Mouse (Mus musculus): Measurements from ENCODE around the gene Dcakd. TPM values are rescaled to one million over a fixed set of nuclear protein-coding genes. Genes with fewer than 3 reads are reported as not detected.
A peak's percentile ranks its signal among the peaks of the same experiment; 100 is the strongest.

The Dcakd gene
- polyA plus RNA-seq, 1 experiment from 2014 or later: 137 TPM

- DNase-seq (ENCODE audit: low spot score): no peak
- Histone ChIP-seq H3K27me3 (ENCODE audit: insufficient read depth, poor library complexity, severe bottlenecking) (peaks cover 42% of the 10 kb centered on the region), H3K4me3 (no peak overlapping the region), H3K27ac (no peak overlapping the region), H3K4me1 (peaks cover 27% of the 10 kb centered on the region), H3K36me3 (no peaks in the 10 kb centered on the region), H3K9me3 (no peaks in the 10 kb centered on the region)
- 87% methylated on average over 6 of the region's 6 CpGs for WGBS
Measured at GRCm38 (mm10) chr11:102958431-102958830, 69.7 kb downstream of the Dcakd start.

GRCm38 (mm10) chr11:102957692-102958091, 70.4 kb downstream of the Dcakd start:
- Histone ChIP-seq H3K4me1 (peaks cover 24% of the 10 kb centered on the region), H3K36me3 (no peaks in the 10 kb centered on the region), H3K27me3 (ENCODE audit: insufficient read depth, poor library complexity, severe bottlenecking) (peaks cover 42% of the 10 kb centered on the region), H3K27ac (no peak overlapping the region), H3K4me3 (no peak overlapping the region), H3K9me3 (no peaks in the 10 kb centered on the region)
- DNase-seq (ENCODE audit: low spot score): no peak
- 74% methylated on average over 8 of the region's 8 CpGs for WGBS

GRCm38 (mm10) chr11:102956962-102957614, 71.0 kb downstream of the Dcakd start:
- Histone ChIP-seq H3K27me3 (ENCODE audit: insufficient read depth, poor library complexity, severe bottlenecking) (peaks cover 44% of the 10 kb centered on the region), H3K9me3 (no peaks in the 10 kb centered on the region), H3K27ac (no peak overlapping the region), H3K4me1 (peaks cover 24% of the 10 kb centered on the region), H3K4me3 (no peak overlapping the region), H3K36me3 (no peaks in the 10 kb centered on the region)
- 51% methylated on average over 16 of the region's 16 CpGs for WGBS
- DNase-seq (ENCODE audit: low spot score): no peak

- no peaks in the 10 kb centered on the region for H3K9me3 ChIP-seq
- H3K27me3 ChIP-seq (ENCODE audit: insufficient read depth, poor library complexity, severe bottlenecking): peaks cover 86% of the 10 kb centered on the region
Measured at GRCm38 (mm10) chr11:102952922-102953321, 75.2 kb downstream of the Dcakd start.

GRCm38 (mm10) chr11:102948043-102948961, 79.8 kb downstream of the Dcakd start:
- Histone ChIP-seq H3K27me3 (ENCODE audit: insufficient read depth, poor library complexity, severe bottlenecking) (peaks cover 100% of the 10 kb centered on the region), H3K36me3 (no peaks in the 10 kb centered on the region), H3K4me3 (peak overlapping the region; percentile 66), H3K27ac (peak overlapping the region; percentile 80), H3K9me3 (no peaks in the 10 kb centered on the region), H3K4me1 (peaks cover 44% of the 10 kb centered on the region)
- DNase-seq (ENCODE audit: low spot score): no peak
- under 1% methylated on average over 50 of the region's 51 CpGs for WGBS

More at GRCm38 (mm10) chr11:102952922-102953321, 75.2 kb downstream of the Dcakd start:
- DNase-seq (ENCODE audit: low spot score): no peak
- Histone ChIP-seq H3K27ac (no peak overlapping the region), H3K4me3 (no peak overlapping the region), H3K4me1 (peaks cover 33% of the 10 kb centered on the region), H3K36me3 (no peaks in the 10 kb centered on the region)
- 40% methylated on average over 6 of the region's 6 CpGs for WGBS

- DNase-seq (ENCODE audit: low spot score): no peak
- peaks cover 100% of the 10 kb centered on the region for H3K27me3 ChIP-seq (ENCODE audit: insufficient read depth, poor library complexity, severe bottlenecking)
- H3K9me3 ChIP-seq: no peaks in the 10 kb centered on the region
- no peaks in the 10 kb centered on the region for H3K36me3 ChIP-seq
- WGBS: 5% methylated on average over 8 of the region's 8 CpGs
- peak overlapping the region; percentile 56 for H3K4me3 ChIP-seq
- H3K27ac ChIP-seq: no peak overlapping the region
- H3K4me1 ChIP-seq: peaks cover 39% of the 10 kb centered on the region
Measured at GRCm38 (mm10) chr11:102946992-102947343, 81.2 kb downstream of the Dcakd start.

GRCm38 (mm10) chr11:102946265-102946991, 81.7 kb downstream of the Dcakd start, which contains the start of gene C1ql1:
TSS of gene C1ql1 (minus strand) at chr11:102946688.
- H3K27ac ChIP-seq: peak within 1 kb of the TSS; percentile 83
- no peaks in the 10 kb centered on the region for H3K9me3 ChIP-seq
- H3K4me1 ChIP-seq: peaks cover 39% of the 10 kb centered on the region
- peak within 1 kb of the TSS; percentile 56 for H3K4me3 ChIP-seq
- peaks cover 100% of the 10 kb centered on the region for H3K27me3 ChIP-seq (ENCODE audit: insufficient read depth, poor library complexity, severe bottlenecking)
- DNase-seq (ENCODE audit: low spot score): peak; percentile 92
- under 1% methylated on average over 86 of the region's 87 CpGs for WGBS
- no peaks in the 10 kb centered on the region for H3K36me3 ChIP-seq

GRCm38 (mm10) chr11:102945306-102946264, 82.5 kb downstream of the Dcakd start:
- WGBS: 4% methylated on average over 54 of the region's 54 CpGs
- Histone ChIP-seq H3K4me1 (peaks cover 44% of the 10 kb centered on the region), H3K27ac (peak overlapping the region; percentile 83; the same call in 1 of the 2 replicates), H3K27me3 (ENCODE audit: insufficient read depth, poor library complexity, severe bottlenecking) (peaks cover 96% of the 10 kb centered on the region), H3K4me3 (peak overlapping the region; percentile 56), H3K36me3 (no peaks in the 10 kb centered on the region), H3K9me3 (no peaks in the 10 kb centered on the region)
- no peak for DNase-seq (ENCODE audit: low spot score)

Small RNA genes lying within 50 kb of the gene (microRNA-seq; reads per million reads assigned to microRNA genes)
- gene Mir6931: not detected

Other genes starting within 250 kb of the Dcakd start
- gene Gjc1, start 208.6 kb downstream of the Dcakd start, polyA plus RNA-seq (2016; fragmentation: Nextera tagmentation; extraction: Ambion mirVana): 57.0 and 81.1 TPM in 2 replicates
- not detected in 2 replicates for gene Higd1b, start 192.5 kb downstream of the Dcakd start, polyA plus RNA-seq (2016; fragmentation: Nextera tagmentation; extraction: Ambion mirVana)
- 206 and 238 TPM in 2 replicates for gene Eftud2, start 147.3 kb downstream of the Dcakd start, polyA plus RNA-seq (2016; fragmentation: Nextera tagmentation; extraction: Ambion mirVana)
- 0.62 and 0.93 TPM in 2 replicates for gene Ccdc103, start 147.1 kb downstream of the Dcakd start, polyA plus RNA-seq (2016; fragmentation: Nextera tagmentation; extraction: Ambion mirVana)
- gene Fam187a, start 143.2 kb downstream of the Dcakd start, polyA plus RNA-seq (2016; fragmentation: Nextera tagmentation; extraction: Ambion mirVana): not detected in 2 replicates
- 0.05 and 0.09 TPM in 2 replicates for gene Gfap, start 127.4 kb downstream of the Dcakd start, polyA plus RNA-seq (2016; fragmentation: Nextera tagmentation; extraction: Ambion mirVana)
- gene Kif18b, start 103.2 kb downstream of the Dcakd start, polyA plus RNA-seq (2016; fragmentation: Nextera tagmentation; extraction: Ambion mirVana): 7.7 and 12.1 TPM in 2 replicates
- 0.34 and 0.98 TPM in 2 replicates for gene C1ql1, start 81.6 kb downstream of the Dcakd start, polyA plus RNA-seq (2016; fragmentation: Nextera tagmentation; extraction: Ambion mirVana)
- 58.4 and 59.0 TPM in 2 replicates for gene Nmt1, start 143 bp downstream of the Dcakd start, polyA plus RNA-seq (2016; fragmentation: Nextera tagmentation; extraction: Ambion mirVana)
- 3.6 and 4.8 TPM in 2 replicates for gene Plcd3, start 73.3 kb upstream of the Dcakd start, polyA plus RNA-seq (2016; fragmentation: Nextera tagmentation; extraction: Ambion mirVana)
- 9.8 and 10.2 TPM in 2 replicates for gene Acbd4, start 73.3 kb upstream of the Dcakd start, polyA plus RNA-seq (2016; fragmentation: Nextera tagmentation; extraction: Ambion mirVana)
- 1.8 and 2.8 TPM in 2 replicates for gene Hexim1, start 87.9 kb upstream of the Dcakd start, polyA plus RNA-seq (2016; fragmentation: Nextera tagmentation; extraction: Ambion mirVana)
- 6.5 and 7.9 TPM in 2 replicates for gene Hexim2, start 104.1 kb upstream of the Dcakd start, polyA plus RNA-seq (2016; fragmentation: Nextera tagmentation; extraction: Ambion mirVana)
- 0.92 and 1.2 TPM in 2 replicates for gene Fmnl1, start 142.8 kb upstream of the Dcakd start, polyA plus RNA-seq (2016; fragmentation: Nextera tagmentation; extraction: Ambion mirVana)
- gene 1700023F06Rik, start 180.2 kb upstream of the Dcakd start, polyA plus RNA-seq (2016; fragmentation: Nextera tagmentation; extraction: Ambion mirVana): 0.35 TPM in 1 of 2 replicates, not detected in the other
- not detected in 2 replicates for gene Spata32, start 190.1 kb upstream of the Dcakd start, polyA plus RNA-seq (2016; fragmentation: Nextera tagmentation; extraction: Ambion mirVana)
- gene Map3k14, start 239.1 kb upstream of the Dcakd start, polyA plus RNA-seq (2016; fragmentation: Nextera tagmentation; extraction: Ambion mirVana): 1.7 and 2.1 TPM in 2 replicates